Mouse (Mus musculus): Measurements from ENCODE around the gene Spint2. TPM values are rescaled to one million over a fixed set of nuclear protein-coding genes. Genes with fewer than 3 reads are reported as not detected.

Gene Spint2
- polyA plus RNA-seq (2015; fragmentation: Illumina TruSeq; extraction: RNeasy Lipid Tissue Mini Kit (QIAGEN cat#74804); ENCODE audit: insufficient read depth, low read depth, low replicate concordance), result 98.5 TPM

DNA sequence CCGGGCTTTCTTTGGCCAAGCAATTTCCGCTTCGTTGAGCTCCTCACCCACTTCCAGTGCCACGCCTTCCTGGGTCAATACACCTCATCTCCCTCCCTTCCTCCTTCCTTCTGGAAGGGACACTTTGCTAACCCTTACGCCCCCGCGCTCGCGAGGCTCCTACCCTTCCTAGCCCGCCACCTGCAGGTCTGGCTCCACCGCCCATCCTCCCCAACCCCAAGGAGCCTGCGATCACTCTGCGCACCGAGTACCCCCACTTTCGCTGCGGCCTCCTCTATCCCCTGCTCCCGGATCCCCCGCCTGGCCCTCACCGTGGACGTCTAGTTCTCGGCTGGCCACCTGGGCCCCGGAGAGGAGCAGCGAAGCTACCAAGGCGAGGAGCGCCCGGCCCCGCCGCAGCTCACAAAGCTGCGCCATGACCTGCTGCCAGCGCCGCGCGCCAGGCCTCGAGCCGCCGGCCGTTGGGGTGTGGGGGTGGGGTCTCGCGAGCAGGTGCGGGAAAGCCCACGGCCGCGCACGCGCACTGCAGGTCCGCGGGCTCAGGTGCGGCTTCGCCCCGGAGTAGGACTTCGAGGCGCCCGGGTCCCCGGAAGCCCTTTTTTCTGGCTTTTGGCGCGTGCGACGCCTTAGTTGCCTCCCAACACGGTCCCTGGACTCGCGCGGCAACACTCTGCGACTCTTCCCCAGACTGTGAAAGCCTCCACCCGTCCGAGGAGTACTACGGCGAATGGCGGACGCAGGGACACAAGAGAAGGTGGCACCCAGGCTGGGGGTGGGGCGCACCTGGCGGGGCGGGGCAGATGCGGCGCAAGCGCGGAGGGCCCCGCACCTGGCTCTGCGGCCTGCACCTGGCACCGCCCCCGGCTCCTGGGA, at the start of gene Spint2:
TSS of gene Spint2 (minus strand) at position 712 of the 873 bp plus-strand sequence.

GRCm38 (mm10) chr7:29303738-29304462, 22.2 kb upstream of the Spint2 start, which contains the start of gene Dpf1:
Gene Dpf1 (plus strand): TSS chr7:29303951.

DNA sequence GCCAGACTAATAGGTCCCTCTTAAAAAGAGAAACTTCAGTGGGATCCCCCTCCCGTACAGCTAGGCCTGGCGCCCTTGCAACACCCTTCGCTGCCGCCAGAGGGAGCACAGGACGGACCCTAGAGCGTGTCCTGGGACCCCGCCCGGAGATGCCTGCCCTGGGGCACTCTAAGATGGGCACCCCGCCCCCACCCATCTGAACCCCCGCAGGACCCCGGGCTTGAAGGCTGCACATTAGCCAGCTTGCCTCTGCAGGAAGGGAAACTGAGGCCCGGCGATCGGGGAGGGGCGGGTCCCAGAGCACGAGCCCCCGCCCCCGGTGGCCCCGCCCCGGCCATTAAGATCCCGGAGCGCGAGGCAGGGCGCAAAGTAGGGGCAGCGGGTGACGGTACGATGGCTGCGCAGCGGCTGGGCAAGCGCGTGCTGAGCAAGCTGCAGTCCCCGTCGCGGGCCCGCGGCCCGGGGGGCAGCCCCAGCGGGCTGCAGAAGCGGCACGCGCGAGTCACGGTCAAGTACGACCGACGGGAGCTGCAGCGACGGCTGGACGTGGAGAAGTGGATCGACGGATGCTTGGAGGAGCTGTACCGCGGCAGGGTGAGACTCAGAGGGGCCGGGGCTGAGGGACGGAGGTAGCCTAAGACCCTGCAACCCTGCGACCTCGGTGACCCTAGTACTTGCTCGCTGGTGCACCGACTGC, 7.4 kb upstream of the Spint2 start, which contains the start of gene Ppp1r14a:
TSS of gene Ppp1r14a (plus strand) at position 367 of the 697 bp plus-strand sequence.

GRCm38 (mm10) chr7:29248261-29248841, 33.4 kb downstream of the Spint2 start, which contains the start of gene 2200002D01Rik:
Gene 2200002D01Rik (minus strand): TSS chr7:29248466.

GRCm38 (mm10) chr7:29238019-29238967, 43.4 kb downstream of the Spint2 start, which contains the start of gene Yif1b:
Gene Yif1b (plus strand): TSS chr7:29238329.

DNA sequence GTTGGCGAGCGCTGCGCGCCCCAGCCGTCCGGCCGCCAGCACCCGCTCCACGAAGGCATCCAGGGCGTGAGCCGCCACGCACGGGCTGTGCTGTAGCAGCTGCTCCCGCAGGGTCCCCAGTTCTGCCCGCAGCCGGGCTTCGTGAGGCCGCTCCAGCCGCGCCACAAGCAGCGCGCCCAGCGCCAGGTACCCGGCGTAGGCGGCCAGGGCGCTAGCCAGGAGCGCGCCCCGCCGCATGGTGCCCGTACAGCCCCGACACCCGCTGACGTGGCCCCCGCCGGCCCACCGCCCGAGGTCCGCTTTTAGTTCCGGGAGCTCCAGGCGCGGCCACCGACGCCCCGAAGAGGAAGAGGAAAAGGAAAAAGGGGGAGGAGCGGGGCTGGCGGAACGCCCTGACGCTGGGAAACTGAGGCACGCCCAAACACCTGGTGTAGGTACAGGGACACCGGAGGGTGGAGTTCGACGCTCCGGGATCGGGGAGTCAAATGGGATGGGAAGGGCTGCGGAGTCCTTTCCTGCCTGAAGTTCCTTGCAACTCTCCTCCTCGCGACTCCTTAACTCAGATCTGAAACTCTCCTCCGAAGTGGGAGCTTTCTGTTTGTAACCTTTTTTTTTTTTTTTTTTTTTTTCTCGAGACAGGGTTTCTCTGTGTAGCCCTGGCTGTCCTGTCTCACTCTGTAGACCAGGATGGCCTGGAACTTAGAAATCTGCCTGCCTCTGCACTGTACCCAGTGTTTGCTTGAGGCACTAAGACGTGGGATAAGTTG, 49.3 kb downstream of the Spint2 start, which contains the start of gene Kcnk6:
TSS of gene Kcnk6 (minus strand) at position 269 of the 767 bp plus-strand sequence.

DNA sequence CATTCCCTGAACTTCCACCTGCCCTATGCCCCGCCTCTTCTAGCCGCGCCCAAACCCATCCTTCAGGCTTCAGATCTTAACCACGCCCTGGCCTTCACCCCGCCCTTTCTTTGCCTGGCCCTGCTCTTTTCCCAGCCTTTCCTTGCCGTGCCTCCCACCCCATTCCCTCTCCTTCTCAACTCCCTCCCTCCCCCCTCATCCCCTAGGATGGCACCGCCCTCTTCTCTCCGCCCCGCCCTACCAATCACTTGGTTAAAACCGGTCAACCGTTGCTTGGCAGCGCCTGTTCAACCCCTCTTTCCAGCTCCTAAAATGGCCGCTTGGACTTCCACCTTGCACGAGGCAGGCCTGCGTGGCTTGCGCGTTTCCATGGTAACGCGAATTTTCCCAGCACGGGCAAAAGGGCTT, 68.0 kb downstream of the Spint2 start, which contains the start of gene Catsperg1:
TSS of gene Catsperg1 (minus strand) at position 361 of the 408 bp plus-strand sequence.

Other genes with a start within 250 kb of the Spint2 start
- not detected for gene Ryr1, start 156.7 kb downstream of the Spint2 start, polyA plus RNA-seq (2015; fragmentation: Illumina TruSeq; extraction: RNeasy Lipid Tissue Mini Kit (QIAGEN cat#74804); ENCODE audit: insufficient read depth, low read depth, low replicate concordance)
- gene Rasgrp4, start 147.1 kb downstream of the Spint2 start, polyA plus RNA-seq (2015; fragmentation: Illumina TruSeq; extraction: RNeasy Lipid Tissue Mini Kit (QIAGEN cat#74804); ENCODE audit: insufficient read depth, low read depth, low replicate concordance), result 1.4 TPM
- 14.6 TPM for gene Fam98c, start 125.7 kb downstream of the Spint2 start, polyA plus RNA-seq (2015; fragmentation: Illumina TruSeq; extraction: RNeasy Lipid Tissue Mini Kit (QIAGEN cat#74804); ENCODE audit: insufficient read depth, low read depth, low replicate concordance)
- gene Ggn, start 111.7 kb downstream of the Spint2 start, polyA plus RNA-seq (2015; fragmentation: Illumina TruSeq; extraction: RNeasy Lipid Tissue Mini Kit (QIAGEN cat#74804); ENCODE audit: insufficient read depth, low read depth, low replicate concordance), result 2.3 TPM
- 1.4 TPM for gene Spred3, start 111.5 kb downstream of the Spint2 start, polyA plus RNA-seq (2015; fragmentation: Illumina TruSeq; extraction: RNeasy Lipid Tissue Mini Kit (QIAGEN cat#74804); ENCODE audit: insufficient read depth, low read depth, low replicate concordance)
- gene Psmd8, start 101.2 kb downstream of the Spint2 start, polyA plus RNA-seq (2015; fragmentation: Illumina TruSeq; extraction: RNeasy Lipid Tissue Mini Kit (QIAGEN cat#74804); ENCODE audit: insufficient read depth, low read depth, low replicate concordance), result 32.7 TPM
- 0.55 TPM for gene Catsperg1, start 67.9 kb downstream of the Spint2 start, polyA plus RNA-seq (2015; fragmentation: Illumina TruSeq; extraction: RNeasy Lipid Tissue Mini Kit (QIAGEN cat#74804); ENCODE audit: insufficient read depth, low read depth, low replicate concordance)
- gene Kcnk6, start 49.4 kb downstream of the Spint2 start, polyA plus RNA-seq (2015; fragmentation: Illumina TruSeq; extraction: RNeasy Lipid Tissue Mini Kit (QIAGEN cat#74804); ENCODE audit: insufficient read depth, low read depth, low replicate concordance), result 2.9 TPM
- gene Yif1b, start 43.6 kb downstream of the Spint2 start, polyA plus RNA-seq (2015; fragmentation: Illumina TruSeq; extraction: RNeasy Lipid Tissue Mini Kit (QIAGEN cat#74804); ENCODE audit: insufficient read depth, low read depth, low replicate concordance), result 15.3 TPM
- not detected for gene 2200002D01Rik, start 33.4 kb downstream of the Spint2 start, polyA plus RNA-seq (2015; fragmentation: Illumina TruSeq; extraction: RNeasy Lipid Tissue Mini Kit (QIAGEN cat#74804); ENCODE audit: insufficient read depth, low read depth, low replicate concordance)
- gene Ppp1r14a, start 7.4 kb upstream of the Spint2 start, polyA plus RNA-seq (2015; fragmentation: Illumina TruSeq; extraction: RNeasy Lipid Tissue Mini Kit (QIAGEN cat#74804); ENCODE audit: insufficient read depth, low read depth, low replicate concordance), result 6.3 TPM
- gene Dpf1, start 22.0 kb upstream of the Spint2 start, polyA plus RNA-seq (2015; fragmentation: Illumina TruSeq; extraction: RNeasy Lipid Tissue Mini Kit (QIAGEN cat#74804); ENCODE audit: insufficient read depth, low read depth, low replicate concordance), result 1.6 TPM
- gene Sipa1l3, start 236.7 kb upstream of the Spint2 start, polyA plus RNA-seq (2015; fragmentation: Illumina TruSeq; extraction: RNeasy Lipid Tissue Mini Kit (QIAGEN cat#74804); ENCODE audit: insufficient read depth, low read depth, low replicate concordance), result 9.9 TPM

All from pancreas, adult 10 weeks (tissue).